Mouse (Mus musculus): Measurements from ENCODE around the gene Bace2.

- TF ChIP-seq CHD2 (IDR thresholded peaks at IDR 0.05; ENCODE audit: low read length) (no peak), CTCF (IDR thresholded peaks at IDR 0.05 in 2 of 3, conservative IDR thresholded peaks at IDR 0.05 in 1 of 3; ENCODE audit: control insufficient read depth in 1 of 3, insufficient read depth in 1 of 3, low read depth in 2 of 3, low read length in 3 of 3, poor library complexity in 1 of 3, severe bottlenecking in 1 of 3) (no peak), ZNF384 (IDR thresholded peaks at IDR 0.05; ENCODE audit: low read depth, low read length) (no peak)
Measured at GRCm38 (mm10) chr16:97370258-97370657, 13.7 kb downstream of the Bace2 start.
